Mouse (Mus musculus) fat pad, adult 2 months (tissue): ENCODE results near the gene Anxa7.

Experiments
- DNase-seq: peaks from one replicate; pipeline ENCODE4 v3.0.0-alpha.2; 2011; ENCODE audit warnings: low read depth, low spot score; ENCODE audit errors: extremely low read depth

The Anxa7 gene

DNA sequence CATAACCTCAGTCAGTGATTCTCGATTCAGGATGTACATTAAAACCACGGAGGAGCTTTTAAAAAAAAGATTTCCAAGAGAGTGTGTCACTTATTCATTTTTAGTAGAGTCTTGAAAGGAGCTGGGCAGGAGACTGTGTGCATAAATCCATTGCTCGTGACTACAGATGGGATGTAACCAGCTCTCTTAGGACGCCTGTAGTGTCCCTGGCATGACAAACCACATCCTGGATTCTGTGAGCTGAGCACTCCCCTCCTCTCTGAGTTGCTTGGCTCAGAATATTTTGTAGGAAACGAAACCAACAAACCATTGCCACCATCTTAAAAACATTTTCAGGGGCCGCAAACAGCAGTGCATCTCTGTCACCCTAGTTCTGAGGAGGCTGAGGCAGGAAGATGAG lies 43.0 kb downstream of the Anxa7 start:
- no peak for DNase-seq

DNA sequence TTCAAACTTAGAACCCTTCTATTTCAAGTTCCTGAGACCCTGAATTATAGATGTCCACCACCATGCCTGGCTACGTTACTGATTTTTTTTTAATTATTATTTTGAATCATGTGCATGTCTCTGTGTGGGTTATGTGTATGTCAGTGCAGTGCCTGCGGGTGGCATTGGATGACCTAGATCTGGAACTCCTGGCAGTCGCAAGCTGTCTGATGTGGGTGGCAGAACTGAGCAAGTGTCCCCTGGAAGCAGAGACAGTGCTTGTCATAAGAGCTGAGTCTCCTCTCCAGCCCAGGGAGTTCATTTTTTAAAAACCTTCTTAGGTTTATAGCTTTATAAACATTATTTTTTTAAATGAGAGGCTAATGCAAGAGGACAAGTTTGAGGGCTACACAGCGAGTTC lies 47.5 kb downstream of the Anxa7 start:
- DNase-seq: no peak

DNA sequence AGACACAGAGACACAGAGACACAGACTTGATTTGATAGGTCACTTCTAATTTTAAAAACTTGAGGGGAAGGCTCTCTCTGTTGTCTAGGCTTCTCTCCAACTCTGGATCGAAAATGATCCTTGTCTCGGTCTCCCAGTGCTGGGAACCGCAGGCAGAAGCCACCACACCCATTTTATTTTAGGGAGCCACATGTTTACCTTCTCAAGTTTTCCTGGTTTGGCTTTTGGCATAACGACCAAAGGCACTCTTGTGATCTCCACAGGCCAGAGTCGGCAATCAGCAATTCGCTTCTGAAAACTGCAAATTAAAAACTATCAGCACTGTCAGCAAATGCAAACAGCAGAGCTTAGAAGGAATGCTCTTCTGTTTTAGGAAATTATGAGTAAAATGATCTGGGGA lies 48.2 kb downstream of the Anxa7 start:
- DNase-seq: no peak

DNA sequence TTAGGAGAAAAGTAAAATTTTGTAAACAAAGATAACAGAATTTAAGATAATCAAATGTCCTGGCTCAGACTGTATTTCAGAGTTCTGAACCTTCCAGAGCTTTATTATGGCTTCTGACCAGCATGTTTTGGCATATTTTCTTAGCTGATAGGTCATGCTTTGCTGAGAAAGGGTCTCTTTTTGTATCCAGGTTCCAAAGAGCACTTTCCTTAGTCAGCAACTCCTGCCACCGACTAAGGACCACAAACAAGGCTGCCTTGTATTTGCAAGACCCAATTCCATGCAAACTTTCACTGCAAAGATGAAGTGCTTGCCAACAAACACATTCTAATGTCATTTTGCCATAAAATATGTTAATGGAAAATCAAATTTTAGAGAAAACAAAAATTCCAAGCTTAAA lies 50.1 kb downstream of the Anxa7 start:
- DNase-seq: no peak

DNA sequence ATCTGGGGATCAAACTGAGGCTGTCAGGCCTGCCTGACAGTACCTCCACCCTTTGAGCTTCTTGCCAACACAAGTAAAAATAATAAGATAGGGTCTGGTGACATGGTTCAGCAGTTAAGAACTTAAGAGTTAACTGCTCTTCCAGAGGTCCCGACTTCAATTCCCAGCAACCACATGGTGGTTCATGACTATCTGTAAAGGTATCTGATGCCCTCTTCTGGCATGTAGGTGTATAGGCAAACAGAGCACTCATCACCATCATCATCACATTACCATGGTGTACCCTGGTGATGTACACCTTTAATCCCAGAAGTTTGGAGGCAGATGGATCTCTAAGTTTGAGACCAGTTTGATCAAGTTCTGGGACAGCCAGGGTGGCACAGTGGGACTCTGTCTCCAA lies 51.3 kb downstream of the Anxa7 start:
- DNase-seq: no peak

DNA sequence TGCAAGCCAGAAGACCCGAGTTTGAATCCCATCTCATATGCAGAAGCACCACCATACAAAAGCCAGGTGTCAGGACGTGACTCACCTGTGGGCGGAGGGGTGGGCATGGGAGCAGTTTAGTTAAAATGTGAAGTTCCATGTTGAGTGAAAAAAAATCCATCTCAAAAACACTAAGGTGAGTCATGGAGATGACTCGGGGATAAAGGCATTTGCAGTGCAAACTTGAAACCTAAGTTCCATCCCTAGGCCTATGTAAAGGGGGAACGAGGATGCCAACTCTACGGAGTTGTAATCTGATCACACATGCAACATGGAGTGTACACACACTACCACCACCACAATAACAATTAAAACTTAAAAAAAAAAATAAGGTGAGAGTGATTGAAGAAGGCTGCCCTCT lies 56.9 kb downstream of the Anxa7 start:
- DNase-seq: no peak

DNA sequence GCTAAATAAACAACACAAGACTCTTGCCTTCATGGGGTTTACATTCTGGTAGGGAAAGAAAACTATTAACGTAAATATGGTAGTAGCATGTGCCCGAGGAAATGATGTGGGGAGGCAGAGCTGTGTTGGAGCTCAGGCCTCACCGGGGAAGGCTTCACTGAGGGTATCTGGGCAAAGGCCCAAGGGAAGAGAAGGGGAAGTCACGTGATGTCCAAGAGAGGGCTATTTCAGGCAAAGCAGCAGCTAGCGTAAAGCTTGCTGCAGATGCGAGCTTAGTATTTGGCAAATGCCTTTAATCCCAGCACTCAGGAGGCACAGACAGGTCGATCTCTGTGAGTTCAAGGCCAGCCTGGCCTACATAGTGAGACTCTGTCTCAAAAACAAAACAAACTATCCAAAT lies 57.7 kb downstream of the Anxa7 start:
- DNase-seq: no peak
